Mouse (Mus musculus): Measurements from ENCODE around the gene Ankrd39.

DNA sequence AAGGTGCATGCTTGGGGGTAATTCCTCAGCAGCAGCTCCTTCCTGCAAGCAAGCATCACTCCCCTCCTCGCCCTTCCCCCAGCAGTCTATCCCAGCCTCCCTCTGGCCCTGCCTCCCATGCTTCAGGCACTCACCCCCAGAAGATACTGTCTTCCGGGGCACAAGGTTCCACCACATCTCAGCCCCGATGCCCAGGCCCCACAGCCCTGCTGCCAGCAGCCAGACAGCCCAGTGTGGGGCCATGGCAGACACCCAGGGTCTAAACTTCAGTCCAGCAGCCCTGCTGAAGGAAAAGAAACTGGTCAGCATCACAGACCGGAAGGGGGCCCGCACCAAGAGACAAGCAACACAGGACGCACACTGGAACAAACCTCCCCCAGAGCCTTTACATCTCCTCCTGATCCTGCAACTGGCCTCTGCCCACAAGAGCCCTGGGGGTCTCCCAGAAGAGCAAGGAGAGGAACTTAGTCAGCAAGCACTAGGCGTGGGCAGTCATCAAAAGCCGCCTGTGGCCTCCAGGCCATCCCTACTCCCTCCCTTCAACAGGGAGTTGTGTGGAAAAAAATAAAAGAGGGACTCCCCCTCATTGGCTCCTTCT lies 8.7 kb upstream of the Ankrd39 start:
- TF ChIP-seq CTCF (IDR thresholded peaks at IDR 0.05; ENCODE audit: borderline replicate concordance, insufficient read depth, low read depth, low read length): no peak
- no peak for TF ChIP-seq POLR2A (IDR thresholded peaks at IDR 0.05; ENCODE audit: borderline replicate concordance, insufficient read depth, low read length)

All from cerebellum, adult 2 months (tissue).